Mouse (Mus musculus) bone marrow, adult 2 months (tissue): ENCODE results near the gene Asb2. TPM values are rescaled to one million over a fixed set of nuclear protein-coding genes. Genes with fewer than 3 reads are reported as not detected.

ENCODE experiments used
- H3K27ac ChIP-seq: fragments of 200-500 bp; 2 replicates; pipeline ENCODE4 v1.5.1; 2012; ENCODE audit warnings: low read depth, mild to moderate bottlenecking, control low read depth, inconsistent platforms, low read length; ENCODE audit not compliant: control insufficient read depth, poor library complexity, insufficient read depth
- H3K4me1 ChIP-seq: fragments of 200-500 bp; 2 replicates; pipeline ENCODE4 v1.6.1; 2011; ENCODE audit warnings: low read length; ENCODE audit not compliant: control insufficient read depth, insufficient read depth
- H3K4me3 ChIP-seq: fragments of 200-500 bp; replicated peaks from 2 replicates; pipeline ENCODE3; 2011; ENCODE audit warnings: mild to moderate bottlenecking, low read depth, low read length, control low read depth; ENCODE audit not compliant: control insufficient read depth
- CTCF ChIP-seq: fragments of 200-500 bp; IDR thresholded peaks from 2 replicates; pipeline ENCODE4 v1.5.1; 2011; ENCODE audit warnings: low read length, control low read depth; ENCODE audit not compliant: control insufficient read depth, insufficient read depth
- POLR2A ChIP-seq: fragments of 200-500 bp; IDR thresholded peaks from 2 replicates; pipeline ENCODE4 v1.6.1; 2011; ENCODE audit warnings: low read depth, mild to moderate bottlenecking, control low read depth, low read length, borderline replicate concordance; ENCODE audit not compliant: control insufficient read depth
- WGBS: fragments of 180-500 bp; shearing (Covaris S2); methylation state at CpG from one replicate; pipeline ENCODE4 v1.1.7; 2018; 5-methylcytosine and 5-hydroxymethylcytosine counted together
- polyA plus RNA-seq: library from polyadenylated mRNA; stranded (reverse); fragments of >200 nt; gene quantifications from 2 replicates; pipeline ENCODE4 v1.2.4, GENCODE M21; 2011; ENCODE audit warnings: low replicate concordance; ENCODE audit not compliant: missing spikeins, insufficient read depth, insufficient read length

The Asb2 gene
- polyA plus RNA-seq, 1 experiment: 2.8 TPM

- peak; percentile 81; the same call in 1 of the 2 replicates for TF ChIP-seq POLR2A
- TF ChIP-seq CTCF: no peak
- no peaks in the 10 kb centered on the region; the same call in none of the 2 replicates for H3K4me1 ChIP-seq
- peak within 1 kb of the TSS; percentile 73 for H3K4me3 ChIP-seq
- 2% methylated on average over 58 of the region's 58 CpGs for WGBS
- H3K27ac ChIP-seq: peak within 1 kb of the TSS; percentile 80
Measured at GRCm38 (mm10) chr12:103388505-103389347, 32.9 kb upstream of the Asb2 start, which contains the start of gene Otub2. TSS of gene Otub2 (plus strand) at chr12:103388682.

- 73% methylated on average over 4 of the region's 4 CpGs for WGBS
- Histone ChIP-seq H3K27ac (no peak overlapping the region), H3K4me1 (no peaks in the 10 kb centered on the region), H3K4me3 (no peak overlapping the region)
- TF ChIP-seq POLR2A: no peak
- TF ChIP-seq CTCF: no peak
Measured at GRCm38 (mm10) chr12:103380226-103380625, 24.4 kb upstream of the Asb2 start.

- Histone ChIP-seq H3K4me1 (peaks cover 1% of the 10 kb centered on the region; the same call in 1 of the 2 replicates), H3K27ac (no peak overlapping the region), H3K4me3 (no peak overlapping the region)
- 72% methylated on average over 4 of the region's 4 CpGs for WGBS
- TF ChIP-seq POLR2A (no peak), CTCF (no peak)
Measured at GRCm38 (mm10) chr12:103376774-103377173, 21.0 kb upstream of the Asb2 start.

- no peak overlapping the region for H3K4me3 ChIP-seq
- no peak for TF ChIP-seq CTCF
- no peak for TF ChIP-seq POLR2A
- H3K4me1 ChIP-seq: peaks cover 1% of the 10 kb centered on the region; the same call in 1 of the 2 replicates
- no peak overlapping the region for H3K27ac ChIP-seq
- WGBS: 70% methylated on average over 5 of the region's 5 CpGs
Measured at GRCm38 (mm10) chr12:103376124-103376523, 20.3 kb upstream of the Asb2 start.

GRCm38 (mm10) chr12:103373530-103374236 lies 17.9 kb upstream of the Asb2 start:
- no peak overlapping the region for H3K4me3 ChIP-seq
- no peak overlapping the region for H3K27ac ChIP-seq
- 56% methylated on average over 8 of the region's 8 CpGs for WGBS
- peaks cover 1% of the 10 kb centered on the region; the same call in 1 of the 2 replicates for H3K4me1 ChIP-seq
- TF ChIP-seq POLR2A (no peak), CTCF (no peak)

- Histone ChIP-seq H3K4me1 (peaks cover 1% of the 10 kb centered on the region; the same call in 1 of the 2 replicates), H3K4me3 (no peak overlapping the region), H3K27ac (no peak overlapping the region)
- 21% methylated on average over 6 of the region's 6 CpGs for WGBS
- TF ChIP-seq POLR2A (no peak), CTCF (peak; percentile 79)
Measured at GRCm38 (mm10) chr12:103371711-103372110, 15.9 kb upstream of the Asb2 start.

- Histone ChIP-seq H3K4me1 (peaks cover 1% of the 10 kb centered on the region; the same call in 1 of the 2 replicates), H3K4me3 (no peak overlapping the region), H3K27ac (no peak overlapping the region)
- WGBS: 84% methylated on average over 4 of the region's 4 CpGs
- TF ChIP-seq POLR2A (no peak), CTCF (no peak)
Measured at GRCm38 (mm10) chr12:103370861-103371260, 15.1 kb upstream of the Asb2 start.

GRCm38 (mm10) chr12:103368777-103369176 lies 13.0 kb upstream of the Asb2 start:
- Histone ChIP-seq H3K4me3 (no peak overlapping the region), H3K4me1 (peaks cover 1% of the 10 kb centered on the region; the same call in 1 of the 2 replicates), H3K27ac (no peak overlapping the region)
- WGBS: 50% methylated on average over 2 of the region's 2 CpGs
- TF ChIP-seq POLR2A (no peak), CTCF (no peak)
